Mouse (Mus musculus) CD8-positive naive resting alpha-beta T cell, adult 57 days (primary cell): Measurements from ENCODE around the gene Bpifb2. TPM values are rescaled to one million over a fixed set of nuclear protein-coding genes. Genes with fewer than 3 reads are reported as not detected.

Experiments used
- total RNA-seq: library from RNA; stranded (reverse); gene quantifications from one replicate; pipeline ENCODE4 v1.2.4, GENCODE M21; 2023

Bpifb2 gene
- total RNA-seq = not detected

DNA sequence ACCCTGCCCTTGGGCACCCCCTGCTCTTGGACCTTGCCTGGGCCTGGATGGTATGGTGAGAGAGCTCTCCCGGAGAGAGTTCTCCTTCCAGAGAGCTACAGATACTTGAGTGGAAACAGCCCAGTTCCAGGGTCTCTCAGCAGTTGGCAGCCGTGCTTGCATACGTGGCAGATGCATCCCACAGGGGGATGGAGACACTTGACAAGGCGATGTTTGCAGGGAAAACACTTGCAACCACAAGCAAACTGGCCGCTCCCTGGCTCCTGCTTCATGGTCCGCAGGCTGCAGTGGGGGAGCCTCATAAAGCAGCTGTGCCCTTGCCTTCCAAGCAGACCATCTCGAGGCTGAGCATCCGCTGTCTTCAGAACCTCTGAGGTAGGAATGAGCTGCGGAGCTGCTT, at the start of gene Bpifb2:
Bpifb2 (plus strand) TSS at position 301 of the 400 bp plus-strand sequence.

DNA sequence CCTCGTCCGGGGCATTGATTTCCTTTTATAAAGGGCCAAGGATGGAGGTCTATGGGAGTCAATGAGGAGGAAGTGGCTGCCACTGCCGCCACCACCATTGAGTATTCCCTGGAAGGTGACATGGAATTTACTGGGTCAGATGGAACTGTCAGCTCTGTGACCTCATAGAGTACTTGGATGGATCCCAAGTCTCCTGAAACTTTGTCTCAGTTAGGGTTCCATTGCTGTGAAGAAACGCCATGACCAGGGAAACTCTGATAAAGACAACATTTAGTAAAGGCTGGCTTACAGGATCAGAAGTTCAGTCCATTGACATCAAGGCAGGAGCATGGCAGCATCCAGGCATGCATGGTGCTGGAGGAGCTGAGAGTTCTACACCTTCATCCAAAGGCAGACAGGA, 3.9 kb upstream of the Bpifb2 start, which contains the start of gene Sun5:
Sun5 (minus strand) TSS at position 101 of the 400 bp plus-strand sequence.

GRCm38 (mm10) chr2:153900088-153900487, 25.2 kb downstream of the Bpifb2 start, which contains the start of gene Bpifb6:
Gene Bpifb6, plus strand, starts transcription at chr2:153900388.

GRCm38 (mm10) chr2:153917930-153918329, 43.1 kb downstream of the Bpifb2 start, which contains the start of gene Bpifb3:
Gene Bpifb3, plus strand, starts transcription at chr2:153918230.

GRCm38 (mm10) chr2:153937843-153938242, 63.0 kb downstream of the Bpifb2 start, which contains the start of gene Bpifb4:
Gene Bpifb4, plus strand, starts transcription at chr2:153938212.

Other genes starting within 250 kb of the Bpifb2 start
- 38.9 TPM for gene Commd7, start 242.3 kb upstream of the Bpifb2 start, total RNA-seq
- gene Dnmt3b, start 225.6 kb upstream of the Bpifb2 start, total RNA-seq = 7.8 TPM
- not detected for gene Dnmt3c, start 178.4 kb upstream of the Bpifb2 start, total RNA-seq
- 127 TPM for gene Mapre1, start 133.8 kb upstream of the Bpifb2 start, total RNA-seq
- 1.0 TPM for gene Efcab8, start 95.1 kb upstream of the Bpifb2 start, total RNA-seq
- not detected for gene Sun5, start 4.0 kb upstream of the Bpifb2 start, total RNA-seq
- gene Bpifb6, start 25.3 kb downstream of the Bpifb2 start, total RNA-seq = not detected
- gene Bpifb3, start 43.2 kb downstream of the Bpifb2 start, total RNA-seq = not detected
- not detected for gene Bpifb4, start 63.2 kb downstream of the Bpifb2 start, total RNA-seq
- gene Bpifa6, start 99.9 kb downstream of the Bpifb2 start, total RNA-seq = not detected
- gene Bpifa2, start 133.2 kb downstream of the Bpifb2 start, total RNA-seq = not detected